Mouse (Mus musculus) frontal cortex, postnatal 25 days (tissue): Measurements from ENCODE around the gene Pdzd7.

Experiments used
- DNase-seq, 2 experiments: peaks; one replicate each; pipeline ENCODE4 v3.0.0; 2022; ENCODE audit warnings: low spot score in 2 of 2

Pdzd7 gene

DNA sequence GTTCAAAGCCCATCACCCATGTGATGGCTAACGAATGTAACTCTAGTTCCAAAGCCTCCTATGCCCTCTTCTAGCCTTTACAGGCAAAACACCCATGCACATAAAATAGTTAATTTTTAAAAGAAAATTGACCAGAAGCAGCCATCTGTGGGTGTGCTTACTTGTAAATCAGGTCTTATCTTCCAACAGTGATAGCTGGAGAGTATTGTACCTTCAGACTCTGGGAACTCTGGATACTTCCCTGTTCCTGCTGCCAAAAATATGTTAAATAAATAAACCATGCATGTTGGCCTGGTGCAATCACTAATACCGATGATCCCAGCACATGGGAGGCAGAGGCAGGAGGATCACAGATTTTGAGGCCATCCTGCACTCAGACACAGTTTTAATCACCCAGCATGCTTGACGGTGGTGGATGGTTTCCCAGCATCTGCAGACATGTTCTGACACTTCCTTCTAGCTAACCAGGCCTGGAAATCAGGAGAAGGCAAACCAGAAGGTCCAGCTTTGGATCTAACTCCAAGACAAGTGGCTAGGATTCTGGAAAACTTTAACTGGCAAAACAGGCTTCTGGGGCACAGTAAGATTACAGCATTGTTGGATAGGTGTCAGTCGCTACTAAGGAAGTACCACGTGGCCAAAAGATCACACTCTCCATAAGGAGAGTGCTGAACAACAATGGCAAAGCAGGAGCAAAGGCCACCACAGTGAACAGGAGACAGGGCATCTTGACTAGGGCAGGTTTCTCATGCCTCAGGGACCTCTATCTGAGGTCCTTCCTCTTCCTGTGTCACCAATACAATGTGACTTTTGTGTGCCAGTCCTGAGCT lies 60.1 kb downstream of the Pdzd7 start:
- no peak for DNase-seq

DNA sequence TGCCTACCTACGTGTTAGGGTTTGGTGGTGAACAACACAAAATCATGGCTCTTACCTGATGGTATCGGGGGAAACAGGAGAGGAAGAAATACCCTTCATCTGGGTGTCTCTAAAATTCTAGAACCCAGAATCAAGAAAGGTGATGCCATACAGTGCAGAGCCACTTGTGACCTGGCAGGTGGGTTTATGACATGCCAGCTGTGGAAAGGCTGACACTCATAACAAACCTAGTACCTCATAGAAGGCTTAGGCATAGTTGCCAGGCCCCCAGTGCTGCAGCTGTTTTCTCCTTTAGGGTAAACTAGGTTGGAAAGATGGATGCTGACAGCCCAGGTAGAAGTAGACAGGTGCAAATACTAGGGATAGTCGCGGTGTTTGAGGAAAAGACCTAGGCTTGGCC lies 61.1 kb downstream of the Pdzd7 start:
- DNase-seq = no peak

DNA sequence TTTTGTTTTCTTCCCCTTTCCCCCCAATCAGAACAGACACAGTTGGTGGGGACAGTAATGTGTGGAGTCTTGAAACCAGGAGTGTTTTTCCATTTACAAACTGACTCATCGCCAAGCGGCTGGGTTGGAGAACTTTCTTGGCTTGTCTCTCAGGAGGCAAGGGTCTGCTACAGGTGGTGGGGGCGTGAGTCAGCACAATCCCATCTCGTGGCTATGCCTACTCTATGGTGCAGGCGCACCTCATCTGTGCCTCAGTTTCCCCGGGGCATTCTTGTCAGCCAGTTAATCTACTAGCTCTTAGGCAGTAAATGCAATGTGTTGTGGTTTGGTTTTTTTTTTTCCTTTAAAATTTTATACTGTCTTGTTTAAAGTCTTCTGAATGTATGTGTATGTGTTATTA lies 62.2 kb downstream of the Pdzd7 start:
- no peak for DNase-seq

DNA sequence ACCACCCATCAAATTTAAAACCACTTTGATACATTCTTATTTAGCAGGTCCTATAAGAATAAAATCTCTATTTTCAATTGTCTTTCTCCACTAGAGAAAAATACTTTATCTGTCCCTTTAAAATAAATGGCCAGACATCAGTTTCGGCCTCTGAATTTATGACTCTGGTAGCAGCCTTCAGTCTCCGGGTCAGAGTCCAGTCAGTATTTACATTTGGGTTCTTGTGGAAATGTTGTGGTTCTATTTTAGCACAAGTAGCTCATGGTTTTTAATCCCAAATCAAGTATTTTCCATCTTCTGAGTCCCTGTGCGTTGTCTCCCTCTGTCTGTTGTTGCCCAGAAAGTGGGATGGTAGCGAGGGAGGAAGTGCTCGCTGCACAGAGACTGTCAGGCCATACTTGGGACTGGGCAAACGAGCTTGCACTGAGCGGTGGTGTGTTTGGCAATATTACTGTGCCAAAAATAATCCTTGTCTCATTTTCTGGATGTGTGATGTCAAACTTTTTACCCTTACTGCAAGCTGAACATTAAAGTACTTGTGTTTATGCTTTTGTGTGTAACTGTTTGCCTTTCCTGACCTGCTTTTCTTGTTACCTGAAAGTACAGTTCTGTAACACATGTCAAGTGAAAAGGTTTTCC lies 62.9 kb downstream of the Pdzd7 start:
- no peak for DNase-seq

DNA sequence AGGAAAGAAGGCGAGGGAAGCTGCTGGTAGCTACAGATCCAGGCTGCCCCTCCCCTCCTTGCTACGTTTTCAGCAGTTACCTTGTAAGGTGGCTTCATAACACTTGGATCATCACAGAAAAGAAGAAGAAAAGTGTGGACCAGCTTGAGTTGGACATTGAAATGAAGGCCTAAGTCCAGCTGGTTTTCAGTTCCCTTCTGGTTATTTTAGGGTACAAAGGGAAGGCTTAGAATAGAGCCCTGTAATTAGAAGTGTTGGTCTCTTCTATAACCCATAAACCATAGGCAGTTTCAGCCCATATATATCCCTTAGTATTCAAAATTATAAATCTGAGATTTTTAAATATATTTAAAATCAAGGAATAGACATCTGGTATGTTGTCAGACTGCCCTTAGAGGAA lies 64.7 kb downstream of the Pdzd7 start:
- DNase-seq = no peak

DNA sequence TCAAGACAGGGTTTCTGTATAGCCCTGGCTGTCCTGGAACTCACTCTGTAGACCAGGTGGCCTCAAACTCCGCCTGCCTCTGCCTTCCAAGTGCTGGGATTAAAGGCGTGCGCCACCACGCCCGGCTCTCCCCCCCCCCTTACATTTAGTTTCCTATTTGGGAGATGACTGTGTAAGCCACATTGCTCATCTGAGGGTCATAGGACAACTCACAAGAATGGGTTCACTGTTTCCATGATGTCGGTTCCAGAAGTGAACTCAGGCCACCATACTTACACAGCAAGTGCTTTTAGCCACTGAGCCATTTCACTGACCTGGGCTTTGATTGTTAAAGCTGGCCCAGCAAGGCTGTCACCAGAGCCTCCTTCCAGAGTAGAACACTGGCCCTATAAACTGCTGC lies 68.4 kb downstream of the Pdzd7 start:
- no peak for DNase-seq
